Mouse (Mus musculus): ENCODE results near the gene Zfp764.
"Not testable (repeated sequence)": the region's sequence is repeated elsewhere in the genome, so short reads cannot be mapped to it uniquely, and the experiment has no call there.

GRCm38 (mm10) chr7:127388201-127388600, 18.4 kb downstream of the Zfp764 start:
- TF ChIP-seq CTCF (IDR thresholded peaks at IDR 0.05; ENCODE audit: low read depth, low read length); GATA1 (IDR thresholded peaks at IDR 0.05; ENCODE audit: borderline replicate concordance, low read length); GATA2 (IDR thresholded peaks at IDR 0.05; ENCODE audit: borderline replicate concordance, low read depth, low read length): not testable (repeated sequence)

Data from G1E (cell line).